Mouse (Mus musculus): ENCODE measurements around the gene Erp27. TPM values are rescaled to one million over a fixed set of nuclear protein-coding genes. Genes with fewer than 3 reads are reported as not detected.
"Not testable (repeated sequence)": the region's sequence is repeated elsewhere in the genome, so short reads cannot be mapped to it uniquely, and the experiment has no call there.

Erp27 gene
- 0.34 TPM in 1 of 2 replicates, not detected in the other for polyA plus RNA-seq (2014; fragmentation: Nextera tagmentation; extraction: Ambion mirVana)

DNA sequence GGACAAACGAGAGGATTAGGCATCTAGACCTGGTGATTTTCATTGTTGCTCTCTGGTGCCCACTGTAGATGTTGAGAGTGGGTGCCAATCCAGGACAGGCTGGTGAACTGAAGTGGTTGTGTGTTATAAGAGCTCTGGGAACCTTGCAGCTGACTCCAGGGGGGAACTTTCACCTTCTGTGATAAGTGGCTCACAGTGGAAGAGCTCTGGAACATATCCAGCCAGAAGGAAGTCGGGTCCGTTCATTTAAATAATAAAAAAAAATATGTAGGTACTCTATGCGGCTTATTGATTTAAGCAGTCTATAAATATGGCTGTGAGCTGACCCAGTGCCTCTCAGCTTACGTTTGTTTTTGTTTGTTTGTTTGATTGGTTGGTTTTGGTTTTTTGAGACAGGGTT, at the start of gene Erp27:
Erp27 (minus strand) TSS at position 101 of the 400 bp plus-strand sequence.
- no peaks in the 10 kb centered on the region for H3K9me3 ChIP-seq (ENCODE audit: control insufficient read depth, low read length)
- ATAC-seq (ENCODE audit: low FRiP score) = no peak
- 86% methylated on average over 5 of the region's 5 CpGs for WGBS

GRCm38 (mm10) chr6:136968877-136969276, 46.9 kb upstream of the Erp27 start:
- H3K27ac ChIP-seq (ENCODE audit: low read depth, low read length); H3K9ac ChIP-seq (ENCODE audit: low read depth, low read length); H3K4me1 ChIP-seq (replicated peaks; ENCODE audit: control insufficient read depth, insufficient read depth, low read length); H3K9me3 ChIP-seq (ENCODE audit: control insufficient read depth, low read length); H3K36me3 ChIP-seq (ENCODE audit: control insufficient read depth, insufficient read depth, low read length); DNase-seq (ENCODE audit: low spot score); ATAC-seq (ENCODE audit: low FRiP score); H3K4me3 ChIP-seq (ENCODE audit: low read depth, low read length); H3K4me2 ChIP-seq (replicated peaks; ENCODE audit: low read depth, low read length); H3K27me3 ChIP-seq (ENCODE audit: control insufficient read depth, insufficient read depth, low read length): not testable (repeated sequence)
- 62% methylated on average over 4 of the region's 4 CpGs for WGBS

More for the DNA sequence above, at the start of gene Erp27:
- H3K36me3 ChIP-seq (ENCODE audit: control insufficient read depth, insufficient read depth, low read length) = no peaks in the 10 kb centered on the region
- H3K4me2 ChIP-seq (replicated peaks; ENCODE audit: low read depth, low read length) = no peak within 1 kb of the TSS
- H3K4me3 ChIP-seq (ENCODE audit: low read depth, low read length) = no peak within 1 kb of the TSS
- H3K4me1 ChIP-seq (replicated peaks; ENCODE audit: control insufficient read depth, insufficient read depth, low read length) = no peaks in the 10 kb centered on the region
- no peaks in the 10 kb centered on the region for H3K27me3 ChIP-seq (ENCODE audit: control insufficient read depth, insufficient read depth, low read length)
- H3K27ac ChIP-seq (ENCODE audit: low read depth, low read length) = no peak within 1 kb of the TSS
- H3K9ac ChIP-seq (ENCODE audit: low read depth, low read length) = no peak within 1 kb of the TSS
- no peak for DNase-seq (ENCODE audit: low spot score)

GRCm38 (mm10) chr6:136967466-136967865, 45.5 kb upstream of the Erp27 start:
- Histone ChIP-seq H3K4me3 (ENCODE audit: low read depth, low read length) (no peak overlapping the region), H3K27me3 (ENCODE audit: control insufficient read depth, insufficient read depth, low read length) (no peaks in the 10 kb centered on the region), H3K4me2 (replicated peaks; ENCODE audit: low read depth, low read length) (no peak overlapping the region), H3K36me3 (ENCODE audit: control insufficient read depth, insufficient read depth, low read length) (no peaks in the 10 kb centered on the region), H3K9ac (ENCODE audit: low read depth, low read length) (no peak overlapping the region), H3K27ac (ENCODE audit: low read depth, low read length) (no peak overlapping the region), H3K9me3 (ENCODE audit: control insufficient read depth, low read length) (no peaks in the 10 kb centered on the region), H3K4me1 (replicated peaks; ENCODE audit: control insufficient read depth, insufficient read depth, low read length) (no peaks in the 10 kb centered on the region)
- DNase-seq (ENCODE audit: low spot score) = no peak
- ATAC-seq (ENCODE audit: low FRiP score) = no peak
- 64% methylated on average over 4 of the region's 4 CpGs for WGBS

- Histone ChIP-seq H3K36me3 (ENCODE audit: control insufficient read depth, insufficient read depth, low read length) (no peaks in the 10 kb centered on the region), H3K4me2 (replicated peaks; ENCODE audit: low read depth, low read length) (no peak overlapping the region), H3K27ac (ENCODE audit: low read depth, low read length) (no peak overlapping the region), H3K27me3 (ENCODE audit: control insufficient read depth, insufficient read depth, low read length) (no peaks in the 10 kb centered on the region), H3K9ac (ENCODE audit: low read depth, low read length) (no peak overlapping the region), H3K4me1 (replicated peaks; ENCODE audit: control insufficient read depth, insufficient read depth, low read length) (no peaks in the 10 kb centered on the region), H3K4me3 (ENCODE audit: low read depth, low read length) (no peak overlapping the region), H3K9me3 (ENCODE audit: control insufficient read depth, low read length) (no peaks in the 10 kb centered on the region)
- ATAC-seq (ENCODE audit: low FRiP score) (no peak), DNase-seq (ENCODE audit: low spot score) (no peak)
- WGBS = 80% methylated on average over 10 of the region's 10 CpGs
These were observed 43.9 kb upstream of the Erp27 start for GRCm38 (mm10) chr6:136965912-136966311.

DNA sequence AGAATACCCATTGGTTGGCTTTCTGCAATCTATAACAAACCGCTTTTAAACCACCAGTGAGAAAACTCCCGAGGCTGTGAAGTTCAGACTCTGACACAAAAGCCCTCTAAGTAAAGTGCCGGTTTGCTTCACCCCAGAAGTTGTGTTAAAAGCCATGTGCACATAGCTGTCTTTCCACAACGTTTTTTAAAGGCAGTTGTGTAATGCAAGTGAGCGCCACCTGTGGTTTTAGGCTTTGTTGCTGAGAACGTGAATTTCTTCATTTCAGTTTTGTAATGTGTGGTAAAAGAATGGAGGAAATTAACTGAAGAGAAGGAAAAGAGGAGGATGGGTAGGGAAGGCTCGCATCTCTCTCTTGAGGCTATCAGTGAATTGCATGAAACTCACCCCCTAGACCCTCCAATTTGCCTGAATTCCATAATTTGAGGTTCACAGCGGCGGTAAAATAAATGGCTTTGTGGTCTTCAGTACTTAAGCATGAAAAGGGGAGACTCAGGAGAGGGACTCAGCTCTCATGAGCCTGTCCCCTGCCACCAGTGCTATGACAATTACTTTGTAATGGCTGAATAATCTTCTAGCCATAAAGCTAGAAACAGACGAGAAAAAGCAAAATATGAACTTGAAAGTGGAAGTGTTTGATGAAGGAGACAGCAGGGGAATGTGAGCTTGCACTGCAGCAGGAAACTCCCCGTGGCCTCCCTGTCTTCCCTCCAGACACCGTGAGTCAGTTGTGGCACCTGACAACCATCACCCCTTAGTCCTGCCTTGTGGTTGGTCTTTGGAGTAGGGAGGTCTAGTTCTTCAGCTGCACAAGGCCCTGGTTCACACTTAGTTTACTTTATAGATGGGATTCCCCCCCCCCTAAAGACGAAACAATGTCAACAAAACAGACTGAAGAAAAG, 42.9 kb upstream of the Erp27 start:
- no peaks in the 10 kb centered on the region for H3K27me3 ChIP-seq (ENCODE audit: control insufficient read depth, insufficient read depth, low read length)
- ATAC-seq (ENCODE audit: low FRiP score) (no peak), DNase-seq (ENCODE audit: low spot score) (no peak)
- no peaks in the 10 kb centered on the region for H3K36me3 ChIP-seq (ENCODE audit: control insufficient read depth, insufficient read depth, low read length)
- no peak overlapping the region for H3K4me2 ChIP-seq (replicated peaks; ENCODE audit: low read depth, low read length)
- no peaks in the 10 kb centered on the region for H3K4me1 ChIP-seq (replicated peaks; ENCODE audit: control insufficient read depth, insufficient read depth, low read length)
- no peaks in the 10 kb centered on the region for H3K9me3 ChIP-seq (ENCODE audit: control insufficient read depth, low read length)
- H3K27ac ChIP-seq (ENCODE audit: low read depth, low read length) = no peak overlapping the region
- no peak overlapping the region for H3K9ac ChIP-seq (ENCODE audit: low read depth, low read length)
- no peak overlapping the region for H3K4me3 ChIP-seq (ENCODE audit: low read depth, low read length)
- 74% methylated on average over 13 of the region's 13 CpGs for WGBS

DNA sequence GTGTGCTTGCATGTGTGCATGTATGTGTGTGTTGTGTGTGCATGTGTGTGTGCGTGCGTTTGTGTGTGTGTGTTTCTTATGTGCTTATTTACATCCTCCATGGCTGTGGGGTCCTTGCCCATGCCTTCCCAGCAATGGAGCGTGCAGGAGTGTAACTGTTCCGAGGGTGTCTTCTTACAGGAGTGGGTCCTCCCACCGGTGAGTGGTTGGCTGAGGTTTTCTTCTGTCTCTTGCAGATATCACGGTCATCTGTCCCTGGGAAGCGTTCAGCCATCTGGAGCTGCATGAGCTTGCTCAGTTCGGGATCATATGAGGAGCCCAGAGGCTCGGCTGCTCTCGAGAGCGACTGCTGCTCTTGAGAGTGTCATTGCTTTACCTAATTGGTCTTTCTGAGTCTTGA, 41.0 kb upstream of the Erp27 start:
- no peak for DNase-seq (ENCODE audit: low spot score)
- H3K9me3 ChIP-seq (ENCODE audit: control insufficient read depth, low read length) = no peaks in the 10 kb centered on the region
- no peaks in the 10 kb centered on the region for H3K36me3 ChIP-seq (ENCODE audit: control insufficient read depth, insufficient read depth, low read length)
- H3K27me3 ChIP-seq (ENCODE audit: control insufficient read depth, insufficient read depth, low read length) = no peaks in the 10 kb centered on the region
- WGBS = 88% methylated on average over 11 of the region's 11 CpGs
- H3K27ac ChIP-seq (ENCODE audit: low read depth, low read length) = no peak overlapping the region
- no peak overlapping the region for H3K9ac ChIP-seq (ENCODE audit: low read depth, low read length)
- no peak overlapping the region for H3K4me3 ChIP-seq (ENCODE audit: low read depth, low read length)
- ATAC-seq (ENCODE audit: low FRiP score) = no peak
- no peaks in the 10 kb centered on the region for H3K4me1 ChIP-seq (replicated peaks; ENCODE audit: control insufficient read depth, insufficient read depth, low read length)
- H3K4me2 ChIP-seq (replicated peaks; ENCODE audit: low read depth, low read length) = no peak overlapping the region

GRCm38 (mm10) chr6:136959131-136959530, 37.2 kb upstream of the Erp27 start:
- Histone ChIP-seq H3K36me3 (ENCODE audit: control insufficient read depth, insufficient read depth, low read length) (no peaks in the 10 kb centered on the region), H3K4me3 (ENCODE audit: low read depth, low read length) (no peak overlapping the region), H3K9ac (ENCODE audit: low read depth, low read length) (no peak overlapping the region), H3K9me3 (ENCODE audit: control insufficient read depth, low read length) (no peaks in the 10 kb centered on the region), H3K4me1 (replicated peaks; ENCODE audit: control insufficient read depth, insufficient read depth, low read length) (no peaks in the 10 kb centered on the region), H3K27me3 (ENCODE audit: control insufficient read depth, insufficient read depth, low read length) (no peaks in the 10 kb centered on the region), H3K27ac (ENCODE audit: low read depth, low read length) (no peak overlapping the region), H3K4me2 (replicated peaks; ENCODE audit: low read depth, low read length) (no peak overlapping the region)
- ATAC-seq (ENCODE audit: low FRiP score) (no peak), DNase-seq (ENCODE audit: low spot score) (no peak)
- WGBS = 77% methylated on average over 11 of the region's 11 CpGs

GRCm38 (mm10) chr6:136957062-136957461, 35.1 kb upstream of the Erp27 start:
- ATAC-seq (ENCODE audit: low FRiP score) (no peak), DNase-seq (ENCODE audit: low spot score) (no peak)
- Histone ChIP-seq H3K4me2 (replicated peaks; ENCODE audit: low read depth, low read length) (no peak overlapping the region), H3K27me3 (ENCODE audit: control insufficient read depth, insufficient read depth, low read length) (no peaks in the 10 kb centered on the region), H3K4me1 (replicated peaks; ENCODE audit: control insufficient read depth, insufficient read depth, low read length) (no peaks in the 10 kb centered on the region), H3K9me3 (ENCODE audit: control insufficient read depth, low read length) (no peaks in the 10 kb centered on the region), H3K9ac (ENCODE audit: low read depth, low read length) (no peak overlapping the region), H3K4me3 (ENCODE audit: low read depth, low read length) (no peak overlapping the region), H3K27ac (ENCODE audit: low read depth, low read length) (no peak overlapping the region), H3K36me3 (ENCODE audit: control insufficient read depth, insufficient read depth, low read length) (no peaks in the 10 kb centered on the region)
- WGBS = 53% methylated on average over 7 of the region's 7 CpGs

DNA sequence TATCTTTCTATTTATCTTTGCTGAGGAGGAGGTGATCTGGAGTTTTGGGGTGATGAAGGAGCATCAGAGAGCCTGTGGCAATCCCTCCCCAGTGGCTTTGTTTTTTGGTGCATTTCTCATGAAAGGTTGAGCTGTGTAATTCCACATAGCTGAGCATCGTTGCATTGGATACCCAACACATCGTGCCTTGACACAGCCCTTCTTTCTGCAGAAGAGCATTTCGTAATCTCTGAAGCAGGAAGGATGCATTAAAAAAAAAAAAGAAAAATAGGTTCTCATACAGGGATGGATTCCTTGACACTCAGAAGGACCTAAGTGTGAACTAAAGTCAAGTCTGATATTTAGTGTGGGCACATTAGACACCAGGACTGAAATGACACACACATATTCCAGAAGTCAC, 33.3 kb upstream of the Erp27 start:
- ATAC-seq (ENCODE audit: low FRiP score) = no peak
- no peak for DNase-seq (ENCODE audit: low spot score)
- H3K4me1 ChIP-seq (replicated peaks; ENCODE audit: control insufficient read depth, insufficient read depth, low read length) = no peaks in the 10 kb centered on the region
- H3K27ac ChIP-seq (ENCODE audit: low read depth, low read length) = no peak overlapping the region
- 90% methylated on average over 3 of the region's 3 CpGs for WGBS
- H3K9me3 ChIP-seq (ENCODE audit: control insufficient read depth, low read length) = no peaks in the 10 kb centered on the region
- no peak overlapping the region for H3K4me2 ChIP-seq (replicated peaks; ENCODE audit: low read depth, low read length)
- H3K4me3 ChIP-seq (ENCODE audit: low read depth, low read length) = no peak overlapping the region
- H3K36me3 ChIP-seq (ENCODE audit: control insufficient read depth, insufficient read depth, low read length) = no peaks in the 10 kb centered on the region
- no peaks in the 10 kb centered on the region for H3K27me3 ChIP-seq (ENCODE audit: control insufficient read depth, insufficient read depth, low read length)
- no peak overlapping the region for H3K9ac ChIP-seq (ENCODE audit: low read depth, low read length)

Measured in hindbrain, embryonic 11.5 days (tissue).